Mouse (Mus musculus) limb, embryonic 15.5 days (tissue): ENCODE measurements around the gene Gltpd2. TPM values are rescaled to one million over a fixed set of nuclear protein-coding genes. Genes with fewer than 3 reads are reported as not detected.
"Not testable (repeated sequence)": the region's sequence is repeated elsewhere in the genome, so short reads cannot be mapped to it uniquely, and the experiment has no call there.

Experiments used
- ATAC-seq: fragments of 200-750 bp; cut with Nextera tagmentation; 2 replicates; pipeline ENCODE4 v1.8.0; 2017; ENCODE audit warnings: low read depth, moderate TSS enrichment; ENCODE audit not compliant: insufficient number of reproducible peaks, low FRiP score, low TSS enrichment
- H3K27ac ChIP-seq: fragments of 300-500 bp; sonication (generic); 2 replicates; pipeline ENCODE4 v1.5.1; 2015; ENCODE audit warnings: moderate library complexity, mild to moderate bottlenecking, inconsistent platforms
- H3K27me3 ChIP-seq: fragments of 300-500 bp; sonication (generic); 2 replicates; pipeline ENCODE4 v1.6.1; 2015; ENCODE audit warnings: inconsistent platforms
- H3K36me3 ChIP-seq: fragments of 300-500 bp; sonication (generic); 2 replicates; pipeline ENCODE4 v1.6.1; 2015; ENCODE audit warnings: inconsistent platforms
- H3K4me1 ChIP-seq: fragments of 300-500 bp; sonication (generic); 2 replicates; pipeline ENCODE4 v1.6.1; 2015; ENCODE audit warnings: inconsistent platforms
- H3K4me2 ChIP-seq: fragments of 300-500 bp; sonication (generic); 2 replicates; pipeline ENCODE4 v1.6.1; 2015; ENCODE audit warnings: mild to moderate bottlenecking, inconsistent platforms
- H3K4me3 ChIP-seq: fragments of 300-500 bp; sonication (generic); 2 replicates; pipeline ENCODE4 v1.5.1; 2015; ENCODE audit warnings: mild to moderate bottlenecking, inconsistent platforms
- H3K9ac ChIP-seq: fragments of 300-500 bp; sonication (generic); 2 replicates; pipeline ENCODE4 v1.6.1; 2015; ENCODE audit warnings: inconsistent platforms
- H3K9me3 ChIP-seq: fragments of 300-500 bp; sonication (generic); 2 replicates; pipeline ENCODE4 v1.6.1; 2016; ENCODE audit warnings: inconsistent platforms
- WGBS: fragments of 180-500 bp; shearing (Covaris S2); methylation state at CpG from one replicate; pipeline ENCODE4 v1.1.7; 2015; 5-methylcytosine and 5-hydroxymethylcytosine counted together
- polyA plus RNA-seq: library from polyadenylated mRNA; unstranded; fragments of >200 nt; fragmentation: Nextera tagmentation; extraction: Ambion mirVana; gene quantifications from 2 replicates; pipeline ENCODE4 v1.2.1, GENCODE M21; 2015

Gltpd2 gene
- polyA plus RNA-seq, 1 experiment from 2014 or later = 0.26 TPM

DNA sequence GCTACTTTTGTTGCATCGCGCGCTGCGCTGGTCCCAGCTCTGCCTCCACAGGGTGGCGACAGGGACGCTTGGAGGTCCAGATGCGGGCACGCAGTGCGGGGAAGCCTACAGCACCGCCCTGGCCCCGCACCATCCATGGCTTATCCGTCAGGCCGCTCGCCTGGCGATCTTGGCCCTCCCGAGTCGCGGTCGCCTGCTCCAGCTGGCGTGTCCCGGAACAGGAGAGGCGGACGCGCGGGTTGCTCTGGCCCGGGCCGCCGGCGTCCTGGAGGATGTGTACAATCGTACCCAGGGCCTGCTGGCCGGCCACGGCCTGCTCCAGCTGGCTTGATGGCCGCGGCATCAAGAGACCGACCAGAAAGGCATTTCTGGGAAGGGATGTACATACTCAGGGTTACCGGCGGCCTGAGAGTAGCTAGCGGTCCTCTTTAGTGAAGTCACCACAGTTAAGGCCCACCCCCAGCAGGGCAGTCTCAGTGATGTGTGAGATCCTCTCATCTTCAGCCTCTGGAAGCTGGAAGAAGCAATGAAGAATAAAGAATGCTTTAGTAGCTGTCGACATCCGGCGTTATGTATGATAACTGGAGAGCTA, 1.3 kb downstream of the Gltpd2 start:
- Histone ChIP-seq H3K27ac (peak overlapping the region; percentile 5; the same call in 1 of the 2 replicates), H3K4me3 (peak overlapping the region; percentile 31), H3K9ac (peak overlapping the region; percentile 31), H3K9me3 (no peaks in the 10 kb centered on the region), H3K27me3 (0 out of 2 replicates have a peak, but pooled peaks cover 4% of the 10 kb centered on the region), H3K4me1 (peaks cover 11% of the 10 kb centered on the region), H3K36me3 (no peaks in the 10 kb centered on the region), H3K4me2 (peak overlapping the region; percentile 45)
- WGBS = 12% methylated on average over 41 of the region's 41 CpGs
- peak; percentile 11; the same call in 1 of the 2 replicates for ATAC-seq

DNA sequence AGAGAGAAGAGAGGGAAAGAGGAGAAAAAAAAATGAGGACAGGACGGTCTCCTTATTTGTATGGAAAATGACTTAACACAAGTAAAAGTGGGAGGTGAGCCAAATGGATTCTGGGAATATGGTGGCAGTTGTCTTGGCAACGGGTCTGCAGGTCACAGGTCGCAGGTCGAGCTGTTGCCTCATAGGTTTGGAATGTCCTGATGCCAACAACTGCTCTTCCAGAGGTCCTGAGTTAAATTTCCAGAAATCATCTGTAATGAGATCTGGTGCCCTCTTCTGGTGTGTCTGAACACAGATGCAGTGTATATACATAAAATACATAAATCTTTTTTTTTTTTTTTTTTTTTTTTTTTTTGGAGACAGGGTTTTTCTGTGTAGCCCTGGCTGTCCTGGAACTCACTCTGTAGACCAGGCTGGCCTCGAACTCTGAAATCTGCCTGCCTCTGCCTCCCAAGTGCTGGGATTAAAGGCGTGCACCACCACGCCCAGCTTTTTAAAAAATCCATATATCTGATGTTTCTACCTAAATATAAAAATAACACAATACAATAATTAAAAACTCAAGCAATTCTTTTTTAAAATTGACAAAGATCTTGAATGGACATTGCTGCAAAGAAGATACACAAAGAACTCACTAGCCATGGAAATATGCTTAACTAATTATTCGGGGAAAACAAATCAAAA, 4.5 kb downstream of the Gltpd2 start:
- H3K4me2 ChIP-seq, H3K4me3 ChIP-seq, H3K27me3 ChIP-seq, H3K27ac ChIP-seq, H3K9me3 ChIP-seq, H3K9ac ChIP-seq, ATAC-seq: not testable (repeated sequence)
- peaks cover 24% of the 10 kb centered on the region for H3K4me1 ChIP-seq
- WGBS = 85% methylated on average over 8 of the region's 8 CpGs
- peaks cover 21% of the 10 kb centered on the region for H3K36me3 ChIP-seq

DNA sequence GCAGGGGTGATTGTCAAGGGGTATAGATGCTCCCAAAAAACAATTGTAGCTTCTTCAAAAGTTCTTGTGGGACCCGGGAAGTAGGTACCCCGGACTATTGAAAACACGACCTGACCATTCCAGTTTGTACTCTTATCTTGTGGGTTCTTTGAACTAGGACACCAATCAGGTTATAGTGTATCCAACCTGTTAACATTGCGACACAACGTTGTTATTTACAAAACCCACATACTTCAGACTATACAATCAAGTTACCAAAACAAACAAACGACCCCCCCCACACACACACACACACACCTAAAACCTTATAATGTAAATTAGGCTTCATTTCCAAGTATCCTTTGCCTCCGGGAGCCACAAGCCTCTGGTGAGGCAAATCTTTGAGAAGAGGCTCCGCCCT, 5.8 kb downstream of the Gltpd2 start:
- Histone ChIP-seq H3K36me3 (peaks cover 30% of the 10 kb centered on the region), H3K27me3 (no peaks in the 10 kb centered on the region), H3K4me1 (peaks cover 21% of the 10 kb centered on the region), H3K9me3 (no peaks in the 10 kb centered on the region), H3K27ac (no peak overlapping the region), H3K4me2 (peak overlapping the region; percentile 49), H3K9ac (no peak overlapping the region), H3K4me3 (peak overlapping the region; percentile 67)
- 6% methylated on average over 8 of the region's 8 CpGs for WGBS
- ATAC-seq = no peak

DNA sequence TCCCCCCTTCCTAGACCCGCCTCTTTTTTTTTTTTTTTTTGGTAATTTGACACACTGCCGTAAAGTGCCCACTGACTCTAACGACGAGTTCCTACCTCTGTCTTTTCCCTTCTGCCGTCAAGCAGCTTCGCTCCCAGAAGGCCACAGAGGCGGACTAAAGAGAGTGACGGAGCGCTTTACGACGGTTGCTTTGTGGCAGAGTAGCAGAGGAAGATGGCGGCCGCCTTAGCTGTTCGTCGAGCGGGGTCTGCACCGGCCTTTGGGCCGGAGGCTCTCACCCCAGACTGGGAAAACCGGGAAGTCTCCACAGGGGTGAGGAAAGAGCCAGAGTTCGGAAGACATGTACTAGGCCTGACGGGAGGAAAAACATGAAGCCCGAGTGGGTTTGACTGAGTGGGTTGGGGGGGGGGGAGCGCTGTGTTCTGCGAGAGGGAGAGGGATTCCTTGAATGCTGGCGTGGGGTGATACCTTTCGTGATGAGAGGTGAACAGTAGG, 6.2 kb downstream of the Gltpd2 start, which contains the start of gene Psmb6:
Gene Psmb6 (plus strand): TSS at position 184 of the 495 bp plus-strand sequence.
- peak within 1 kb of the TSS; percentile 67 for H3K4me3 ChIP-seq
- peaks cover 30% of the 10 kb centered on the region for H3K36me3 ChIP-seq
- H3K27me3 ChIP-seq = no peaks in the 10 kb centered on the region
- under 1% methylated on average over 25 of the region's 26 CpGs for WGBS
- peak within 1 kb of the TSS; percentile 67 for H3K4me2 ChIP-seq
- ATAC-seq = peak; percentile 92
- no peaks in the 10 kb centered on the region for H3K9me3 ChIP-seq
- H3K4me1 ChIP-seq = peaks cover 17% of the 10 kb centered on the region
- H3K9ac ChIP-seq = peak within 1 kb of the TSS; percentile 58
- 0 out of 2 replicates have a peak within 1 kb of the TSS, but pooled peaks have one; percentile 38 for H3K27ac ChIP-seq

DNA sequence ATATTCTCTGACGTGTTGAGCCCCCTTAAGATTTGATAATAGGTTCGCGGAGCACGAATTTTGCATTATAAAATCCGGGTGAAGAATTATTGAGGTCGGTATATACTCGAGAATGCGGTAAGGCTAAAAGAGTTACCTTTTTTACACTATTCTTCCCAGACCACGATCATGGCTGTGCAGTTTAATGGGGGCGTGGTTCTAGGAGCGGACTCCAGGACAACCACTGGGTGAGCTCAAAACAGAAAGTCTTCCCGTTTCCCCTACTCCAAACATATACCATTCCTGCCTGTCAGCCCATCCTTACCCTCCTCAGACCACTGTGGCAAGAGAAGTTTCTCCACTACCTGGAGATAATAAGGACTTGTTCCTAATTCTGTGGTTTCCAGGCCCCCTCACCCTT, 6.7 kb downstream of the Gltpd2 start:
- H3K27ac ChIP-seq = 0 out of 2 replicates have a peak overlapping the region, but pooled peaks have one; percentile 38
- ATAC-seq = no peak

DNA sequence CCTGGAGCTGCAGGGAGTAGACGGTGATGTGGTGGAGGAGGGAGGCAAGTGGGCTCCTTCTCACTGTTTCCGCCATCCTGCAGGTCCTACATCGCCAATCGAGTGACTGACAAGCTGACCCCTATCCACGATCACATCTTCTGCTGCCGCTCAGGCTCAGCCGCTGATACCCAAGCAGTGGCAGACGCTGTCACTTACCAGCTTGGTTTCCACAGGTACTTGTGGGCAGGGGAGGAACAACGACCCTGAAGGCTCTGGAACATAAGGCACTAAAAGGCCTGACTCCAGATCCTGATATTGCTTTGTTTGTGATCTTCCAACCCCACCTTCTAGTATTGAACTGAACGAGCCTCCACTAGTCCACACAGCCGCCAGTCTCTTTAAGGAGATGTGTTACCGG, 7.2 kb downstream of the Gltpd2 start:
- Histone ChIP-seq H3K9me3 (no peaks in the 10 kb centered on the region), H3K4me3 (peak overlapping the region; percentile 67), H3K36me3 (peaks cover 30% of the 10 kb centered on the region), H3K4me1 (peaks cover 13% of the 10 kb centered on the region), H3K27ac (no peak overlapping the region), H3K9ac (peak overlapping the region; percentile 58), H3K4me2 (peak overlapping the region; percentile 67), H3K27me3 (no peaks in the 10 kb centered on the region)
- WGBS = 87% methylated on average over 12 of the region's 12 CpGs
- no peak for ATAC-seq

More for the DNA sequence above, 6.7 kb downstream of the Gltpd2 start:
- H3K4me3 ChIP-seq = peak overlapping the region; percentile 67
- H3K4me2 ChIP-seq = peak overlapping the region; percentile 67
- H3K27me3 ChIP-seq = no peaks in the 10 kb centered on the region
- H3K36me3 ChIP-seq = peaks cover 30% of the 10 kb centered on the region
- H3K9me3 ChIP-seq = no peaks in the 10 kb centered on the region
- peak overlapping the region; percentile 58 for H3K9ac ChIP-seq
- peaks cover 13% of the 10 kb centered on the region for H3K4me1 ChIP-seq
- WGBS = 2% methylated on average over 12 of the region's 12 CpGs

DNA sequence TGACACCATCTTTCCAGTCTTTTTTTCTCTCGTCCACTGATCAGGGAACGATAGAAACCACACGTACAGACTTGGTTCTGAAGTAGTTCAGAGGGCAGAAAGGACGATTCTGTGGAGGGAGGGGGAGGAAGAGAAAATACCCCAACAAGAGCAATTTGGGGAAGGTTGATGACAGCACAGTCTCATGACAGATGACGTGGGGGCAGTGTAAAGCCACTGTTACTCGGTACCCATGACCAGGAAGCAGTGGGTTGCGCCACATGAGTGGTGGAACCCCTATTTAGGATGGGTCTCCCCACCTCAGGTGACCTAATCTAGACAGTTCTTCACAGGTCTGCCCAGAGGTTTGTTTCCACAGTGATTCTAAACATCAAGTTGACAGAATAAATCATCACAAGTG, 9.6 kb downstream of the Gltpd2 start:
- H3K4me3 ChIP-seq = no peak overlapping the region
- no peak for ATAC-seq

DNA sequence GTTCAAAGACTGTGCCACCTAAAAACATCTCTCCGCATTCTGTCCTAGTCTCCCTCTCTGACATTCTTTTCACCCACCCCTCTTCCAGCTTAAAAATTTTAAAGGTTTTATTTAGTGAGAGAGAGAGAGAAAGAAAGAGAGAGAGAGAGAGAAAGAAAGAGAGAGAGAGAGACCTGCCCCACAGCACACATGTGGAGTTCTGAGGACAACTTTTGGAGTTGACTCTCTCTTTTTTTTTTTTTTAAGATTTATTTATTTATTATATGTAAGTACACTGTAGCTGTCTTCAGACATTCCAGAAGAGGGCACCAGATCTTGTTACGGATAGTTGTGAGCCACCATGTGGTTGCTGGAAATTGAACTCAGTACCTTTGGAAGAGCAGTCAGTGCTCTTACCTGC, 12.1 kb downstream of the Gltpd2 start:
- H3K36me3 ChIP-seq = peaks cover 30% of the 10 kb centered on the region
- WGBS = 77% methylated on average over 2 of the region's 2 CpGs
- not testable (repeated sequence) for H3K9me3 ChIP-seq, H3K27ac ChIP-seq, H3K4me1 ChIP-seq, ATAC-seq, H3K9ac ChIP-seq, H3K4me3 ChIP-seq, H3K4me2 ChIP-seq, H3K27me3 ChIP-seq

More for the DNA sequence above, 9.6 kb downstream of the Gltpd2 start:
- Histone ChIP-seq H3K36me3 (peaks cover 30% of the 10 kb centered on the region), H3K27me3 (no peaks in the 10 kb centered on the region), H3K9ac (no peak overlapping the region), H3K27ac (no peak overlapping the region), H3K9me3 (no peaks in the 10 kb centered on the region), H3K4me2 (no peak overlapping the region), H3K4me1 (peaks cover 13% of the 10 kb centered on the region)
- 85% methylated on average over 7 of the region's 7 CpGs for WGBS

DNA sequence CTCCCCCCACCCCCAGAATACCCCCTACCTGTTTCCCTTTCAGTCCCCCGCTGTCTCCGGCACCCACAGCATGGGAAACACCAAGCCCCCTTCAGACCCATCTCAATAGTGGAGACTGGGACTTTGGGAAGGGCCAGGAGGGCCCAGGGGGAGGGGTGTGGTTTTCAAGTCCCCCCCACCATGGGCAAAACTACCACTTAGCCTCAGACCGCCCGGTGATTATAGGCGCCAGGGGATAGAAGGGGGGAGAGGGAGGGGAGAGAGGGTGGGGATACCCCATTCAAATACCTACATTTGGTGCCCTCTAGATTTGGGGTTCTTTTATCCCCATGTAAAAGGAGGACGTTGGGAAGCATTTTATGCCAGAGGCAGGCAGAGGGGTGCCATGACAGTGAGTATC, 13.8 kb downstream of the Gltpd2 start, which contains the start of gene Gm40193:
Gene Gm40193 (minus strand): TSS at position 101 of the 400 bp plus-strand sequence.
- WGBS = 70% methylated on average over 6 of the region's 6 CpGs

DNA sequence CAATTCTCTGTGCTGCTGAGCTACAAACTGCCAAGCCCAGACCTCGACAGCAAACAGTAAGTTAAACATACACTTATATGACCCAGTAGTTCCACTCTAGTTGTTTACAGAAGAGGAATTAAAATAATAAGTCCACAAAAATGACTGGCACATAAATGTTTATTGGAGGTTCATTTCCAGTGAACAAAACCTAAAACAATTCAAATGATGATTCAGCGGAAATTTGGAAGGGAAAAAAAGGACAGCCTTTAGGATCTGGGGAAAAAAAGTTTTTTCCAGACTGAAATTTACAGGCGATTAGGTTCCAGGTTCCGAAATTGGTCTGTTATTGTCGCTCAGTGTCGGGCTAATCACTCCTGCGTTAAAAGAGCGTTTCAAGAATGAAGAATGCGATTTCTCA, 20.4 kb downstream of the Gltpd2 start:
- Histone ChIP-seq H3K4me3 (peak overlapping the region; percentile 69), H3K4me2 (peak overlapping the region; percentile 85), H3K36me3 (no peaks in the 10 kb centered on the region), H3K9me3 (no peaks in the 10 kb centered on the region), H3K27ac (0 out of 2 replicates have a peak overlapping the region, but pooled peaks have one; percentile 64), H3K27me3 (peaks cover 10% of the 10 kb centered on the region; the same call in 1 of the 2 replicates), H3K4me1 (peaks cover 7% of the 10 kb centered on the region), H3K9ac (peak overlapping the region; percentile 63; the same call in 1 of the 2 replicates)
- ATAC-seq = no peak
- 13% methylated on average over 9 of the region's 9 CpGs for WGBS

More for the DNA sequence above, 13.8 kb downstream of the Gltpd2 start, which contains the start of gene Gm40193:
- no peaks in the 10 kb centered on the region for H3K9me3 ChIP-seq
- peaks cover 15% of the 10 kb centered on the region for H3K36me3 ChIP-seq
- no peak within 1 kb of the TSS for H3K4me2 ChIP-seq
- no peak within 1 kb of the TSS for H3K9ac ChIP-seq
- no peak for ATAC-seq
- H3K4me1 ChIP-seq = no peaks in the 10 kb centered on the region
- H3K4me3 ChIP-seq = no peak within 1 kb of the TSS
- no peak within 1 kb of the TSS for H3K27ac ChIP-seq
- H3K27me3 ChIP-seq = peaks cover 6% of the 10 kb centered on the region; the same call in 1 of the 2 replicates

DNA sequence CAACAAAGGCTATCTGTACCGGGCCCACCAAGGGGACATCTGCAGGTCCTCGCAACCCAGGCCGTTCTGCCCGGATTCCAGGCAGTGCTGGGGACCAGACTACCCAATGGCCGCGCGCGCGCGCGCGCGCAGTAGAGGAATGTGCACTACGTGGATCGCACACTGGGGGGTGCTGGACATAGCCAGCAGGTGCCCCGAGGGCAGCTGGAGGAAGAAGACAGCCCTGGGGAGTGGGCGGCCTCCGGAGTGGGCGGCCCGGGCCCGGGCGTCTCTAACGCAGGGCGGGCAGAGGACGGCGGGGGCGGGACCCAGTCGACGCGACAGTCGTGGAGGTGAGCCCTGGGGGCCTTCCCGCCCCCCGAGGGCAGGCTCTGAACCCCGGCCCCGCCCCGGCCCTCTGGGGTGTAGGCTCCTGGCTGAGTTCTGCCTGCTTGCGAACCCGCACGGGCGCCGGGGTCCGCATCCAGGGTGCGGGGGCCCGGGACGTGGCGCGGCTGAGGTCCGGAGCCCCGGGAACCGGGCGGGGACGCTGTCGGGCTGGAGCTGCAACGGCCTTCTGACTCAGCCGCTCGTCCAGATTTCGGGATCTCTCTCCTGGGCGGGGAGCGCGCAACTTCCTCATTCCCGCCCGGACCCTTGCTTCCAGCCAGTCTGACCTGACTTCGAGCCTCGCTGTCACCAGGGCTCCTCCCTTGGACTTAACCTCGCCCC, 21.0 kb downstream of the Gltpd2 start, which contains the start of gene Pld2:
Gene Pld2 (plus strand): TSS at position 188 of the 711 bp plus-strand sequence.
- Histone ChIP-seq H3K4me3 (peak within 1 kb of the TSS; percentile 69), H3K9me3 (no peaks in the 10 kb centered on the region), H3K9ac (peak within 1 kb of the TSS; percentile 63), H3K4me1 (peaks cover 7% of the 10 kb centered on the region), H3K27ac (peak within 1 kb of the TSS; percentile 64), H3K4me2 (peak within 1 kb of the TSS; percentile 85), H3K27me3 (peaks cover 10% of the 10 kb centered on the region; the same call in 1 of the 2 replicates), H3K36me3 (no peaks in the 10 kb centered on the region)
- peak; percentile 91 for ATAC-seq
- WGBS = under 1% methylated on average over 59 of the region's 65 CpGs
